Mouse (Mus musculus) natural killer cell, adult 2 months (primary cell): ENCODE results near the gene Cyp46a1.
A peak's percentile ranks its signal among the peaks of the same experiment; 100 is the strongest.

Experiments
- DNase-seq, 2 experiments: peaks; one replicate each; pipeline ENCODE4 v3.0.0; 2022; ENCODE audit warnings: low spot score in 2 of 2

Cyp46a1 gene

GRCm38 (mm10) chr12:108363796-108364195 lies 29.6 kb downstream of the Cyp46a1 start:
- peak in 1 of 2 experiments; percentile 16 for DNase-seq

- DNase-seq = no peak
Observed at GRCm38 (mm10) chr12:108365340-108365739, 31.2 kb downstream of the Cyp46a1 start.

GRCm38 (mm10) chr12:108365868-108366267 lies 31.7 kb downstream of the Cyp46a1 start:
- no peak for DNase-seq

GRCm38 (mm10) chr12:108367909-108368308 lies 33.7 kb downstream of the Cyp46a1 start:
- DNase-seq = no peak

GRCm38 (mm10) chr12:108368921-108369320 lies 34.7 kb downstream of the Cyp46a1 start:
- DNase-seq = no peak

- DNase-seq = no peak
Observed at GRCm38 (mm10) chr12:108370596-108371428, 36.6 kb downstream of the Cyp46a1 start, which contains the start of gene Eml1. Gene Eml1 (plus strand): TSS chr12:108370957.

- DNase-seq = no peak
Observed at GRCm38 (mm10) chr12:108371429-108371765, 37.2 kb downstream of the Cyp46a1 start.

GRCm38 (mm10) chr12:108372241-108372640 lies 38.1 kb downstream of the Cyp46a1 start:
- DNase-seq = no peak

GRCm38 (mm10) chr12:108373611-108374010 lies 39.4 kb downstream of the Cyp46a1 start:
- DNase-seq = no peak

GRCm38 (mm10) chr12:108374689-108375088 lies 40.5 kb downstream of the Cyp46a1 start:
- DNase-seq = no peak

GRCm38 (mm10) chr12:108378379-108379133 lies 44.4 kb downstream of the Cyp46a1 start:
- no peak for DNase-seq

GRCm38 (mm10) chr12:108386476-108387232 lies 52.5 kb downstream of the Cyp46a1 start:
- DNase-seq = no peak

- no peak for DNase-seq
Observed at GRCm38 (mm10) chr12:108389718-108390117, 55.5 kb downstream of the Cyp46a1 start.

GRCm38 (mm10) chr12:108392254-108393044 lies 58.3 kb downstream of the Cyp46a1 start:
- no peak for DNase-seq

GRCm38 (mm10) chr12:108393082-108393481 lies 58.9 kb downstream of the Cyp46a1 start:
- DNase-seq = no peak

GRCm38 (mm10) chr12:108393637-108394036 lies 59.5 kb downstream of the Cyp46a1 start:
- no peak for DNase-seq

- no peak for DNase-seq
Observed at GRCm38 (mm10) chr12:108394534-108395284, 60.5 kb downstream of the Cyp46a1 start.

- no peak for DNase-seq
Observed at GRCm38 (mm10) chr12:108395285-108395660, 61.1 kb downstream of the Cyp46a1 start.

GRCm38 (mm10) chr12:108396081-108396947 lies 62.1 kb downstream of the Cyp46a1 start:
- DNase-seq = no peak

GRCm38 (mm10) chr12:108398681-108399080 lies 64.5 kb downstream of the Cyp46a1 start:
- DNase-seq = no peak
